Mouse (Mus musculus) cerebellum, adult 2 months (tissue): ENCODE results near the gene Spib.

Experiments used
- CTCF ChIP-seq: fragments of 200-500 bp; IDR thresholded peaks from 2 replicates; pipeline ENCODE4 v1.5.1; 2011; ENCODE audit warnings: low read depth, mild to moderate bottlenecking, control low read depth, low read length, moderate library complexity, borderline replicate concordance; ENCODE audit not compliant: insufficient read depth
- POLR2A ChIP-seq: fragments of 200-500 bp; IDR thresholded peaks from 2 replicates; pipeline ENCODE4 v1.6.1; 2011; ENCODE audit warnings: low read length, control low read depth, borderline replicate concordance; ENCODE audit not compliant: insufficient read depth

DNA sequence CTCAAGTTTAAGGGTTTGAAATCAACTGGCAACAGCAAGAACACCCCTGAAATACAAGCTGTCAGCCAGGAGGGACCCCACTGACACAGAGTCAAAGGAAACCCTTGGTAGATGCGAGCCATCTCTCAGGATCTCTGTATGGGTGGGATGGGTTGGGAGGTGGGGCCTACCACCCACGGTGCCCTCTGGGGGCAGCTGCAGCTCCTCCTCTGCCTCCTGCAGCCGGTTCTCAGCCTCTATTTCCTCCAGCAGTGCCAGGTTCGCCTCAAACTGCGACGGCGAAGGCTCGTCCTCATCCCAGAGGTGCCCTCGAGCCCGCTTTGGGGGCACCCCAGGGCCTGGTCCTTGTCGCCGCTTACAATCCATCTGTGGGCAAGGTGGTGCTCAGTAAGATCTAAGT, 11.2 kb upstream of the Spib start:
- TF ChIP-seq POLR2A, result no peak
- TF ChIP-seq CTCF, result no peak
